Mouse (Mus musculus): Measurements from ENCODE around the gene Mepce. TPM values are rescaled to one million over a fixed set of nuclear protein-coding genes. Genes with fewer than 3 reads are reported as not detected.

Gene Mepce
- polyA plus RNA-seq, 1 experiment: not detected

GRCm38 (mm10) chr5:137772755-137773154 is 14.7 kb downstream of the Mepce start:
- Histone ChIP-seq H3K27ac (ENCODE audit: insufficient read depth, low read depth, low read length) (no peak overlapping the region), H3K4me1 (ENCODE audit: control insufficient read depth, insufficient read depth, low read length) (peaks cover 4% of the 10 kb centered on the region; the same call in 1 of the 2 replicates), H3K4me3 (ENCODE audit: insufficient read depth, low read depth, low read length) (no peak overlapping the region)
- TF ChIP-seq CTCF (IDR thresholded peaks at IDR 0.05; ENCODE audit: insufficient read depth, low read depth, low read length): no peak
- TF ChIP-seq POLR2A (IDR thresholded peaks at IDR 0.05; ENCODE audit: insufficient read depth, low read depth, low read length): no peak

GRCm38 (mm10) chr5:137770709-137771108 is 16.7 kb downstream of the Mepce start:
- Histone ChIP-seq H3K4me3 (ENCODE audit: insufficient read depth, low read depth, low read length) (no peak overlapping the region), H3K4me1 (ENCODE audit: control insufficient read depth, insufficient read depth, low read length) (no peaks in the 10 kb centered on the region), H3K27ac (ENCODE audit: insufficient read depth, low read depth, low read length) (no peak overlapping the region)
- 50% methylated on average over 2 of the region's 2 CpGs for WGBS
- TF ChIP-seq CTCF (IDR thresholded peaks at IDR 0.05; ENCODE audit: insufficient read depth, low read depth, low read length) (no peak), POLR2A (IDR thresholded peaks at IDR 0.05; ENCODE audit: insufficient read depth, low read depth, low read length) (no peak)

DNA sequence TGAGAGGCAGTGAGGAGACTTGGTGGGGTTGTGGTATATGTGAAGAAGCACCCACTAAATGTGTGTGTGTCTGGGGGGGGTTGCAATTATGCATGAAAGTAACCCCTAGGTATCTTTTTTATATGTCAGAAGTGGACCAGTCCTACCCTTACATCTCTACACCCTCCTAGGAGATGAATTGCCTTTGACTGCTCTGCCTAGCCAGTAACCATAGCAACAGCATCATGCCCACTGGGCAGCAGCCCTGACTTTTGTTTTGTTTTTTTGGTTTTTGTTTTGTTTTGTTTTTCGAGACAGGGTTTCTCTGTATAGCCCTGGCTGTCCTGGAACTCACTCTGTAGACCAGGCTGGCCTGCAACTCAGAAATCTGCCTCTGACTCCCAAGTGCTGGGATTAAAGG is 19.0 kb downstream of the Mepce start:
- Histone ChIP-seq H3K4me1 (ENCODE audit: control insufficient read depth, insufficient read depth, low read length) (no peaks in the 10 kb centered on the region), H3K4me3 (ENCODE audit: insufficient read depth, low read depth, low read length) (no peak overlapping the region), H3K27ac (ENCODE audit: insufficient read depth, low read depth, low read length) (no peak overlapping the region)
- TF ChIP-seq POLR2A (IDR thresholded peaks at IDR 0.05; ENCODE audit: insufficient read depth, low read depth, low read length) (no peak), CTCF (IDR thresholded peaks at IDR 0.05; ENCODE audit: insufficient read depth, low read depth, low read length) (no peak)
- 26% methylated on average over 1 of the region's 1 CpGs for WGBS

- no peak for TF ChIP-seq POLR2A (IDR thresholded peaks at IDR 0.05; ENCODE audit: insufficient read depth, low read depth, low read length)
- no peak for TF ChIP-seq CTCF (IDR thresholded peaks at IDR 0.05; ENCODE audit: insufficient read depth, low read depth, low read length)
- WGBS: 61% methylated on average over 3 of the region's 3 CpGs
- no peak overlapping the region for H3K27ac ChIP-seq (ENCODE audit: insufficient read depth, low read depth, low read length)
- no peak overlapping the region for H3K4me3 ChIP-seq (ENCODE audit: insufficient read depth, low read depth, low read length)
- H3K4me1 ChIP-seq (ENCODE audit: control insufficient read depth, insufficient read depth, low read length): no peaks in the 10 kb centered on the region
Observed at GRCm38 (mm10) chr5:137766270-137766669, 21.2 kb downstream of the Mepce start.

DNA sequence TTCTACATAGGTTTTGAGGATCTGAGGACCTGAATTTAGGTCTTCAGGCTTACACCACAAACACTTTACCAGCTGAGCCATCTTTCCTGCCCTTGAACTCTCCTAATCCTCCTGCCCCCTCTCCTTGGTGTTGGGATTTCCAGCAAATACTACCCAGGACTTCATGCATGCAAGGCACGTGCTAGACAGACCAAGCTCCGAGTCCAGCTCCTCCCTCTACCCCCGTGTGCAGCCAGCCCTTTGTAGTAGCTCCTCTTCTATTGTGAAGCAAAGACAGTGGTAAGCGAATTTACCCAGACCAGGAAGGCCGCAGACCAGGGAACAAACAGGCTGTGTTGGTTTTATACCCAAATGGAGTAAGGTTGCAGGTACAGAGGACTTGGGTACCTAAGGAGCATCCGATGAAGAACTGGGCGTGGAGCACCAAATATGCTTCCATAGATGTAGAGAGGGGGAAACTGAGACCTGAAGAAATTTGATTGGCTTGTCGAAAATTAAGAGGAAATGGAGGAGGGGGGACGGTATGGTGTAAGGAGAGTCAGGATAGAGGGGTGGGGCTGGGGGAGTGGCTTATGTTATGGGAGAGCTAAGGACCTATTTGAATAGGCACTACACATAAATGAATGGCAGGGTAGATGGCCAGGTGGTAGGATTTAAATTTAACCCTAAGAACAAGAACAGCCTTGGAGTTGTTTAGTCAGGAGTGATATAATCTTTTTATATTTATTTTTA is 22.7 kb downstream of the Mepce start:
- Histone ChIP-seq H3K4me1 (ENCODE audit: control insufficient read depth, insufficient read depth, low read length) (peaks cover 4% of the 10 kb centered on the region), H3K4me3 (ENCODE audit: insufficient read depth, low read depth, low read length) (no peak overlapping the region), H3K27ac (ENCODE audit: insufficient read depth, low read depth, low read length) (no peak overlapping the region)
- WGBS: 60% methylated on average over 9 of the region's 9 CpGs
- TF ChIP-seq POLR2A (IDR thresholded peaks at IDR 0.05; ENCODE audit: insufficient read depth, low read depth, low read length) (no peak), CTCF (IDR thresholded peaks at IDR 0.05; ENCODE audit: insufficient read depth, low read depth, low read length) (no peak)

DNA sequence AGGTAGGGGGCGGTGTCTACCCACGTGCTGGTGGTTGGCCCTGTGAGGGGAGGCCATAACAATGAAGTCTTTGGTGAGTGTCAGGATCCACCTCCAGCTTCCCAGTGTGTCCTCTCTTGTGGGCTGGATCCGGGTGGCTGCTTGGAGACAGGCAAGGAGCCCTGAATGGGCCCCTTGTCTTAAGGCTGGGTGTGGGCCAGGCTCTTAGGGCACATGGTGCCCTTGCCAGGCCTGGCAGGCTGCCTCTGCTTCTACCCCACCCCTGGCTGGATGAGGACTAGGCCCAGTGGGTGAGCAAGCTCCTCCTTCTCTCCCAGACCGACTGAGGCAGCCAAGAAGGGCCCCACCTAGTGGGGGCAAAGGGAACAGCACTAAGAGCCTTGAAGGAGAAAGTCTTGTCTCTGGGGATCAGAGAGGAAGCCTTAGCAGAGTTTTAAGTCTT is 27.5 kb downstream of the Mepce start:
- H3K27ac ChIP-seq (ENCODE audit: insufficient read depth, low read depth, low read length): no peak overlapping the region
- WGBS: 22% methylated on average over 4 of the region's 4 CpGs
- TF ChIP-seq CTCF (IDR thresholded peaks at IDR 0.05; ENCODE audit: insufficient read depth, low read depth, low read length): peak; percentile 71
- TF ChIP-seq POLR2A (IDR thresholded peaks at IDR 0.05; ENCODE audit: insufficient read depth, low read depth, low read length): no peak
- H3K4me1 ChIP-seq (ENCODE audit: control insufficient read depth, insufficient read depth, low read length): peaks cover 13% of the 10 kb centered on the region
- no peak overlapping the region for H3K4me3 ChIP-seq (ENCODE audit: insufficient read depth, low read depth, low read length)

DNA sequence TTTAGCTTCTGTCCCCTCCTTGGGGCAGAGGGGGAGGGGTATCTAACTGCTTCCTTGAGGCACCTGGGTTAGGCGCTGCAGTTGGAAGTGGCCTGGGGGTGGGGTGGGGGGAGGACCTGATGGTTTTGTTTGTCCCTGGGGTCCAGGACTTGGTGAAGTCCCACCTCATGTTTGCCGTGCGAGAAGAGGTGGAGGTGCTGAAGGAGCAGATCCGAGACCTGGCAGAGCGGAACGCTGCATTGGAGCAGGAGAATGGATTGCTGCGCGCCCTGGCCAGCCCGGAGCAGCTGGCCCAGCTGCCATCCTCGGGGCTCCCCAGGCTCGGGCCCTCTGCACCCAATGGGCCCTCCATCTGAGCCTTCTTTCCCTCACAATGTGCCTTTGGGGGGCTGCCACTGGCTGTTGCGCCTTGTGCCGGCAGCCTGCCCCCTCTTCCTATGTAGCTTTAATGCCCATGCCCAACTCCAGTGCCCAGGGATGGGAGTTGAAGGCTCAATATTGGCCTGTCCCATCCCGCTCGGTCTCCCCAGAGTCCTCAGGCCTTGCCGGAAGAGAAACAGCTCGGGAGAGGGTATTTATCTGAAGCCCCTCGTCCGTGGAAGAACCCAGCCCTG is 28.4 kb downstream of the Mepce start:
- TF ChIP-seq POLR2A (IDR thresholded peaks at IDR 0.05; ENCODE audit: insufficient read depth, low read depth, low read length) (no peak), CTCF (IDR thresholded peaks at IDR 0.05; ENCODE audit: insufficient read depth, low read depth, low read length) (no peak)
- WGBS: 74% methylated on average over 19 of the region's 19 CpGs
- Histone ChIP-seq H3K27ac (ENCODE audit: insufficient read depth, low read depth, low read length) (peak overlapping the region; percentile 73; the same call in 1 of the 2 replicates), H3K4me3 (ENCODE audit: insufficient read depth, low read depth, low read length) (peak overlapping the region; percentile 30), H3K4me1 (ENCODE audit: control insufficient read depth, insufficient read depth, low read length) (peaks cover 13% of the 10 kb centered on the region)

DNA sequence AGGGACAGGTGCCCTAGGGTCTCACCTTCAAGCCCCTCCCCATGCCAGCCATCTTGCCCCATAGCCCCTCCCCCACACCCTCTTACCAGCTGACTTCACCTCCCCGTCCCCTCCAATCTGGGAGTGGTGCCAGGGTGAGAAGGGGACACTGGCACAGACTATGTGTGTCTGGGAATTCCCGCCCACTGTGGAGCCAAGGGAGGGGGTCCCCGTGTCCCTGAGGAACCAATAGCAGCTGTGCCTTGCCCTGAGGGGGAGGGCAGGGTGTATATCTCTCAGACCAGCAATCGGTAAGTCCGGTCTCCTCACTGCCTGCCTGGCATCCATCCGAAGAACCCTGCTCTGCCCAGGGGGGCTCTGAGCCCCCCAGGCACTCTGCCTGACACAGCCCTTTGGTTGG is 29.6 kb downstream of the Mepce start:
- Histone ChIP-seq H3K4me1 (ENCODE audit: control insufficient read depth, insufficient read depth, low read length) (peaks cover 13% of the 10 kb centered on the region), H3K4me3 (ENCODE audit: insufficient read depth, low read depth, low read length) (peak overlapping the region; percentile 30), H3K27ac (ENCODE audit: insufficient read depth, low read depth, low read length) (peak overlapping the region; percentile 73)
- WGBS: 29% methylated on average over 6 of the region's 6 CpGs
- TF ChIP-seq CTCF (IDR thresholded peaks at IDR 0.05; ENCODE audit: insufficient read depth, low read depth, low read length) (no peak), POLR2A (IDR thresholded peaks at IDR 0.05; ENCODE audit: insufficient read depth, low read depth, low read length) (no peak)

DNA sequence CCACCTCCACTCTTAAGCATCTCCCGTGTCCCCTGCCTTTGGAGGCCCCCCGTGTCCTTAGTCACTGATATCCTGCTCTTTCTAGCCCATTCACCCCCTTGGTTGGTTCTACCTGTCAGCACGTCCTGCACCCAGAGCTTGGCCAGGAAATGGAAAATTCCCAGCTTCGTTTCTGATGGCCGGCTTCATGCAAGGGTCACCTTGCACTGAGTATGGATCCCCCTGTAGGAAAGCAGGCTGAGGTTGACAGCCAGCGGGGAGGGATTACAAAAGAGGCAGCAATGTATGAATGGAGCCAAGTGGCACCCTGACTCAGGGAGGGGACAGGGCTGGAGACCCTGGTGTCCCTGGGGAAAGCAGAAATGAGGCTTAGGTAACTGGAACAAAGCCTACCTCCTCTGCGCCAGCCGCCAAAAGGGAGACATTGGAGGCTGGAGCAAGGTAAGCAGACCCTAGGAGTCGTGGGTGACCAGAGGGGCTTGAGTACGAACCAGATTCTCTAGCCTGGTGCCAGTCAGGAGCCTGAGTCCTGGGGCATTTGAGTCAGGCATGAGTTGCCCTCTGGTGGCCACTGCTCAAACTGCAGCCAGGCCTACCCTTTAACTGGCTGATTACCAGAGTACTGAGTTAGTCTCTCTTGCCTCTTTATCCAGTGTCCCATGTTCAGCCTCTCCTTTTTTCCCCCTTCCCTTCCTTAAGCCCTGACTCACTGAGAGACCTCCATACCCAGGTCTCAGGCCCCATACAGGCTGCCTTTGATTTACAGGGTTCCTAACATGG is 30.4 kb downstream of the Mepce start:
- no peak overlapping the region for H3K27ac ChIP-seq (ENCODE audit: insufficient read depth, low read depth, low read length)
- TF ChIP-seq POLR2A (IDR thresholded peaks at IDR 0.05; ENCODE audit: insufficient read depth, low read depth, low read length) (no peak), CTCF (IDR thresholded peaks at IDR 0.05; ENCODE audit: insufficient read depth, low read depth, low read length) (peak; percentile 73)
- H3K4me3 ChIP-seq (ENCODE audit: insufficient read depth, low read depth, low read length): no peak overlapping the region
- peaks cover 13% of the 10 kb centered on the region for H3K4me1 ChIP-seq (ENCODE audit: control insufficient read depth, insufficient read depth, low read length)
- 42% methylated on average over 10 of the region's 10 CpGs for WGBS
